Mouse (Mus musculus) layer of hippocampus, adult 6 months (tissue): ENCODE data around the gene Gfm1. TPM values are rescaled to one million over a fixed set of nuclear protein-coding genes. Genes with fewer than 3 reads are reported as not detected.

ENCODE experiments used
- long read RNA-seq, 2 experiments: library from polyadenylated mRNA; unstranded; transcript quantifications; one replicate each; pipeline ENCODE4 v2.0.0; 2019 to 2020
- polyA plus RNA-seq: library from polyadenylated mRNA; unstranded; fragments of <200 nt; fragmentation: Nextera tagmentation; gene quantifications from 2 replicates; pipeline ENCODE4 v1.2.3, GENCODE M21; 2021

Gene Gfm1
- 35.8 and 36.4 TPM in 2 replicates for polyA plus RNA-seq
- long read RNA-seq, experiment 1, full-length matches to known transcripts = 70 of 98 reads
- long read RNA-seq, experiment 1, partial matches to known transcripts = 20 of 98 reads
- long read RNA-seq, experiment 1, other reads (novel, unspliced or antisense) = 8 of 98 reads
- long read RNA-seq, experiment 2, full-length matches to known transcripts = 308 of 348 reads
- long read RNA-seq, experiment 2, partial matches to known transcripts = 15 of 348 reads
- long read RNA-seq, experiment 2, other reads (novel, unspliced or antisense) = 25 of 348 reads

DNA sequence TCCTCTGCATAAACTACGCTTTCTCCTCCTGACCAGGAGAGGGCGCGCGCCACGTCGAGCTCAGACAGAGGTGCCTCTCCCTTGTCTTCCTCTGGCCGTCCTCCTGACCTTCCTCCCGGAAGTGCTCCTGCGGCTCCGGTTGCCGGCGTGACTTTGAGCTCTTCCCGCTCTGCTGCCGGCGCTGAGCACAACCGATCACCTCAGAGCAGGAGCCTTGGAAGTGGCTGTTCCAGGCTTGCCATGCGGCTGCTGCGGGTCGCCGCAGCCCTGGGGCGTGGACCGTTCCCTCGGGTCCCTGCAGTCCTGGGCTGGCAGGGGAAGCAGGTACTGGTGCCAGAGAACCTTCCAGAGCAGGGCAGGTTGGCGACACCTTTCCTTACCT lies at the start of gene Gfm1:
TSS of gene Gfm1 (plus strand) at position 98 of the 382 bp plus-strand sequence.

DNA sequence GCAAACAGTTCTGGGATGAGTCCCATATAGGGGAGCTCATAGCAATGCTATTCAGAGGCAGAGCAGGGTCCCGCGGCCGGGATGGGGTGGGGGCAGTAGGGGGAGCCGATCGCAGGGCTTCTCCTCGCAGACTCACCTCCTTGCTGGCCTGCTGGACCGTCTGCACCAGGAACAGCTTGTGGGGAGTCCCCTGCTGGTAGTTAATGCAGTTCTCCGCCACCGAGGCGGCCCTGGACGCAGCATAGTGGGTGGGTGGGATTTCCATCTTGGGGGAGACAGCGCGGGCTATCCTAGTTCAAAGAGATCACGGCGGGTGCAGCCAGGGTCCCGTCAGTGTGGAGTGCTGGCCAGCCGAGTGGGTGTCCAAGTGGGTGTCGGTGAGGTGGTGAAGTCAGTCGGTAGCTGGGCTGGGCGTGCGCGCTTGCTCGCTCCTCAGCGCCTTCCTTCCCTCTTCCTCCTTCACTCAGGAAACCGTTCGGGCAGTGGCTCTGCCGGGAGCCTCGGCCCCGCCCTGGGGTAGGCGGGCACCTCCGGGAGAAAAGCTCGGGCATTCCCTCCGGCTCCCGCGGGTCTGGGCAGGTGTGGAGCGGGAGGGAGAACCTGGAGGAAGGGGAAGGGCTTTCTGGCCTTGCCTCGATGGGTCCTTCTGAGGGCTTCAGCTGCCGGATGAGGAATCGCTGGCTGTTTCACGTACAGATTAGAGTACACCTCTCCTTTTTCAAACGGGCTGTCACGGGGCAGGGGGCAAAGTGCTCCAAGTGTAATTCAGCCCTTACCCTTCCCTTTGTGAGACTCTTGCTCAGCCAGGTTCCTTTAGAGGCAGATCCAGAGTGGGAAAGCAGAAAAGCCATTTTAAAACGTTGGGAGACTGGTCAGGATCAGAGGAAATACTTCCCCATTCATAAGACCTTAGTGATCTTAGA lies 33.8 kb downstream of the Gfm1 start, which contains the start of gene Lxn:
TSS of gene Lxn (minus strand) at position 477 of the 923 bp plus-strand sequence.

DNA sequence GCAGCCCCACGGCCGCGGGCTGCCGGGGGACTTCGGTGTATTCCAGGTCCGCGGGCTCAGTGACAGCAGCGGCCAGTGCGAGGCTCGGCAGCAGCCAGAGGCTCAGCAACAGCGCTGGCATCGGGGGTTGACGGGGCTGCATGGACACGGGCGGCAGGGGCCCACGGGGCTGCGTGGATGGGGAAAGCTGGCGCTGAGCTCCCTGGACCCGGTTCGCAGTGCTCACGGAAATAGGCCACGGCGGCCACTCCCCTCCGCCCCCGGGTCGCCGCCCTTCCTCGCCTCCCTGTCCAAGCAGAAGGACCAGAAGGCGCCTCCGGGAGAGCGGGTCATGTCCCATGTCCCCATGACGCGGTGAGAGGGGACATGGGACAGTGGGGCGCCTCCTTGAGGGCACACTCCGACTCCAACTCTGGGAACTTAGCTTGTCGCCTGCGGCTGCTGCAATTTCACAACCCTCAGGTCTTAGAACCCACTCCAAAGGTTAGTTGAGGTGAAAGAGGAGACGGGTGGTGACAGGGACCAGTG lies 85.4 kb downstream of the Gfm1 start, which contains the start of gene Rarres1:
TSS of gene Rarres1 (minus strand) at position 250 of the 528 bp plus-strand sequence.

Other genes with a start within 250 kb of the Gfm1 start
- 4.4 and 12.1 TPM in 2 replicates for gene Mlf1, start 56.0 kb upstream of the Gfm1 start, polyA plus RNA-seq
- gene Gm17402, start 54.9 kb upstream of the Gfm1 start, polyA plus RNA-seq = not detected in 2 replicates
- 144 and 149 TPM in 2 replicates for gene Lxn, start 33.8 kb downstream of the Gfm1 start, polyA plus RNA-seq
- 1.5 and 2.7 TPM in 2 replicates for gene Rarres1, start 85.4 kb downstream of the Gfm1 start, polyA plus RNA-seq
- gene Mfsd1, start 152.6 kb downstream of the Gfm1 start, polyA plus RNA-seq = 35.4 and 35.8 TPM in 2 replicates